Comparison of ENCODE assay signal across 15 mouse cellular contexts in genomic region chr13:28775142-28775815, GRCm38 (mm10).
A peak's percentile ranks its signal among the peaks of the same experiment; 100 is the strongest.
DNase-seq lines count a peak whose midpoint lies in the region; ATAC-seq and TF ChIP-seq lines count a peak whose summit lies in the region.
"Had no signal": no experiment of that assay in that cellular context is flagged by ENCODE, and none has a peak within 500 bp of the region (broad histone marks: within the 10 kb centered on the region; RNA-seq: fewer than 3 reads in every experiment).

No protein-coding gene starts in this region.

- H3K4me3 ChIP-seq in embryonic facial prominence, embryonic 10.5 days = no peak overlapping the region
- no peak overlapping the region for H3K4me3 ChIP-seq in forebrain, embryonic 14.5 days (ENCODE audit: low read depth, low read length)
- H3K4me3 ChIP-seq in hindbrain, embryonic 15.5 days = no peak overlapping the region
- no peak overlapping the region for H3K4me3 ChIP-seq in midbrain, embryonic 15.5 days
- H3K4me3 ChIP-seq in cerebellum, adult 2 months (replicated peaks; ENCODE audit: insufficient read depth, low read depth, low read length) = no peak overlapping the region
- H3K4me3 ChIP-seq: myocyte had no signal

- H3K4me1 ChIP-seq in embryonic facial prominence, embryonic 10.5 days = peaks cover 38% of the 10 kb centered on the region
- peaks cover 54% of the 10 kb centered on the region for H3K4me1 ChIP-seq in forebrain, embryonic 14.5 days (ENCODE audit: control insufficient read depth, insufficient read depth, low read length)
- peaks cover 29% of the 10 kb centered on the region for H3K4me1 ChIP-seq in hindbrain, embryonic 15.5 days (replicated peaks)
- peaks cover 40% of the 10 kb centered on the region for H3K4me1 ChIP-seq in midbrain, embryonic 15.5 days
- no peaks in the 10 kb centered on the region for H3K4me1 ChIP-seq in cerebellum, adult 2 months (ENCODE audit: control insufficient read depth, insufficient read depth, low read length)

- H3K27ac ChIP-seq in embryonic facial prominence, embryonic 10.5 days (replicated peaks) = peak overlapping the region; percentile 57; the same call in 1 of the 2 replicates
- H3K27ac ChIP-seq in forebrain, embryonic 14.5 days (ENCODE audit: low read depth, low read length) = peak overlapping the region; percentile 54
- H3K27ac ChIP-seq in hindbrain, embryonic 15.5 days (replicated peaks) = peak overlapping the region; percentile 76
- peak overlapping the region; percentile 67 for H3K27ac ChIP-seq in midbrain, embryonic 15.5 days
- H3K27ac ChIP-seq in cerebellum, adult 2 months (ENCODE audit: insufficient read depth, low read length) = no peak overlapping the region

- TF ChIP-seq CTCF in cerebellum, adult 2 months (IDR thresholded peaks at IDR 0.05; ENCODE audit: borderline replicate concordance, insufficient read depth, low read depth, low read length) = no peak

- intact Hi-C loops in heart, postnatal 14 days (cut with DNase I) = no loop called here
- intact Hi-C loops in heart, postnatal 10 days (cut with DNase I) = no loop called here

- peak; percentile 33; the same call in 1 of the 2 replicates for ATAC-seq in forebrain, embryonic 14.5 days
- no peak for ATAC-seq in hindbrain, embryonic 15.5 days (ENCODE audit: low FRiP score, low read depth)
- 0 out of 2 replicates have a peak, but pooled peaks have one; percentile 27 for ATAC-seq in midbrain, embryonic 15.5 days (replicated peaks)
- ATAC-seq: intestine, postnatal 0 days had no signal

- H3K4me2 ChIP-seq in forebrain, embryonic 14.5 days (ENCODE audit: low read length) = peak overlapping the region; percentile 21; the same call in 1 of the 2 replicates
- H3K4me2 ChIP-seq in hindbrain, embryonic 15.5 days = no peak overlapping the region
- H3K4me2 ChIP-seq in midbrain, embryonic 15.5 days = no peak overlapping the region; the same call in 1 of the 2 replicates

- 57% methylated on average over 7 of the region's 7 CpGs for WGBS in embryonic facial prominence, embryonic 10.5 days
- WGBS in forebrain, embryonic 14.5 days = 29% methylated on average over 7 of the region's 7 CpGs
- 41% methylated on average over 7 of the region's 7 CpGs for WGBS in hindbrain, embryonic 15.5 days
- 23% methylated on average over 7 of the region's 7 CpGs for WGBS in midbrain, embryonic 15.5 days
- WGBS in cerebellum, adult 2 months = 82% methylated on average over 7 of the region's 7 CpGs

- no peak for TF ChIP-seq POLR2A in cerebellum, adult 2 months (IDR thresholded peaks at IDR 0.05; ENCODE audit: borderline replicate concordance, insufficient read depth, low read length)

- H3K36me3 ChIP-seq in embryonic facial prominence, embryonic 10.5 days (replicated peaks) = no peaks in the 10 kb centered on the region; the same call in 1 of the 2 replicates
- H3K36me3 ChIP-seq in forebrain, embryonic 14.5 days (ENCODE audit: control insufficient read depth, insufficient read depth, low read length) = no peaks in the 10 kb centered on the region
- no peaks in the 10 kb centered on the region for H3K36me3 ChIP-seq in hindbrain, embryonic 15.5 days
- H3K36me3 ChIP-seq in midbrain, embryonic 15.5 days (replicated peaks) = no peaks in the 10 kb centered on the region

- no peaks in the 10 kb centered on the region for H3K9me3 ChIP-seq in embryonic facial prominence, embryonic 10.5 days
- H3K9me3 ChIP-seq in forebrain, embryonic 14.5 days (replicated peaks; ENCODE audit: control insufficient read depth, low read length) = no peaks in the 10 kb centered on the region
- H3K9me3 ChIP-seq in hindbrain, embryonic 15.5 days = no peaks in the 10 kb centered on the region
- no peaks in the 10 kb centered on the region for H3K9me3 ChIP-seq in midbrain, embryonic 15.5 days

- H3K9ac ChIP-seq in forebrain, embryonic 14.5 days (ENCODE audit: low read length) = peak overlapping the region; percentile 13; the same call in 1 of the 2 replicates
- H3K9ac ChIP-seq in hindbrain, embryonic 15.5 days = no peak overlapping the region
- 0 out of 2 replicates have a peak overlapping the region, but pooled peaks have one; percentile 15 for H3K9ac ChIP-seq in midbrain, embryonic 15.5 days

- no peaks in the 10 kb centered on the region for H3K27me3 ChIP-seq in embryonic facial prominence, embryonic 10.5 days (replicated peaks; ENCODE audit: low read depth, poor library complexity, severe bottlenecking)
- no peaks in the 10 kb centered on the region for H3K27me3 ChIP-seq in forebrain, embryonic 14.5 days (replicated peaks; ENCODE audit: control insufficient read depth, insufficient read depth, low read length)
- no peaks in the 10 kb centered on the region for H3K27me3 ChIP-seq in hindbrain, embryonic 15.5 days
- no peaks in the 10 kb centered on the region for H3K27me3 ChIP-seq in midbrain, embryonic 15.5 days (replicated peaks)
- H3K27me3 ChIP-seq in cerebellum, adult 2 months (ENCODE audit: control insufficient read depth, insufficient read depth, low read length) = no peaks in the 10 kb centered on the region

- DNase-seq in embryonic facial prominence, embryonic 10.5 days (ENCODE audit: low spot score) = no peak
- DNase-seq in forebrain, embryonic 14.5 days (ENCODE audit: low spot score) = peak; percentile 52
- no peak for DNase-seq in cerebellum, adult 2 months
- no peak for DNase-seq in heart, postnatal 14 days
- no peak for DNase-seq in heart, postnatal 10 days
- DNase-seq in thymus, postnatal 36 days = no peak
- DNase-seq: cerebellum, adult 8-10 months; heart, postnatal 36 days; kidney, postnatal 10 days; liver; lung, adult 2 months had no signal
